Mouse (Mus musculus): ENCODE results near the gene Lrmp. TPM values are rescaled to one million over a fixed set of nuclear protein-coding genes. Genes with fewer than 3 reads are reported as not detected.
"Not testable (repeated sequence)": the region's sequence is repeated elsewhere in the genome, so short reads cannot be mapped to it uniquely, and the experiment has no call there.

Lrmp gene
- polyA plus RNA-seq, 1 experiment from 2014 or later, result 4.1 TPM

- H3K4me1 ChIP-seq (replicated peaks; ENCODE audit: control insufficient read depth, insufficient read depth, low read length), result peaks cover 5% of the 10 kb centered on the region
- peaks cover 13% of the 10 kb centered on the region for H3K27me3 ChIP-seq (ENCODE audit: control insufficient read depth, insufficient read depth, low read depth, low read length)
- WGBS, result 60% methylated on average over 8 of the region's 9 CpGs
- no peak overlapping the region for H3K27ac ChIP-seq (ENCODE audit: low read length)
- H3K9ac ChIP-seq (ENCODE audit: low read length), result no peak overlapping the region
- no peak overlapping the region for H3K4me2 ChIP-seq (ENCODE audit: low read depth, low read length)
- no peaks in the 10 kb centered on the region for H3K9me3 ChIP-seq (ENCODE audit: control insufficient read depth, low read length)
- ATAC-seq (ENCODE audit: low read depth), result no peak
- H3K36me3 ChIP-seq (ENCODE audit: control insufficient read depth, insufficient read depth, low read length), result no peaks in the 10 kb centered on the region
- no peak overlapping the region for H3K4me3 ChIP-seq (ENCODE audit: low read length)
These were observed 36.2 kb upstream of the Lrmp start for GRCm38 (mm10) chr6:145079087-145079759.

DNA sequence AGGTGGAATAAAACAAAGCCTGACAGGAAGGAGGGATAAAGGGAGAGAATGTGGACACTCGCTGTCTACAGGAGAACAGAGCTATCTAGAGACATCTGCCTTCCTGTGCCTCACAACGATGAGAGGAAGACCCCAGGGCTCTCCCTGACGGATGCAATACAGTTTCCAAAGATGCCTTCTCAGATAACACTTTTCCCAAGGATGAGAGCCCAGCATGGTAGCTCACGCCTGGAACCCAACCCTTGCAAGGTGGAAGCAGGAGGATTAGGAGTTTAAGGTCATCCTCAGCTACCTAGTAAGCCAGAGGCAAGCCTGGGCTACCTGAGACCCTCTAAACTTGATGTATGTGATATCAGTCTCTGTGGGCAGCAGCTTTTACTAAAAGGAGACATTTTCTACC, 33.7 kb upstream of the Lrmp start:
- H3K36me3 ChIP-seq (ENCODE audit: control insufficient read depth, insufficient read depth, low read length), result no peaks in the 10 kb centered on the region
- H3K27me3 ChIP-seq (ENCODE audit: control insufficient read depth, insufficient read depth, low read depth, low read length), result no peaks in the 10 kb centered on the region
- no peak for ATAC-seq (ENCODE audit: low read depth)
- no peak overlapping the region for H3K9ac ChIP-seq (ENCODE audit: low read length)
- WGBS, result 53% methylated on average over 4 of the region's 4 CpGs
- H3K4me3 ChIP-seq (ENCODE audit: low read length), result no peak overlapping the region
- no peaks in the 10 kb centered on the region for H3K9me3 ChIP-seq (ENCODE audit: control insufficient read depth, low read length)
- H3K27ac ChIP-seq (ENCODE audit: low read length), result no peak overlapping the region
- no peaks in the 10 kb centered on the region for H3K4me1 ChIP-seq (replicated peaks; ENCODE audit: control insufficient read depth, insufficient read depth, low read length)
- no peak overlapping the region for H3K4me2 ChIP-seq (ENCODE audit: low read depth, low read length)

GRCm38 (mm10) chr6:145084343-145085117, 30.9 kb upstream of the Lrmp start:
- H3K4me1 ChIP-seq (replicated peaks; ENCODE audit: control insufficient read depth, insufficient read depth, low read length), result no peaks in the 10 kb centered on the region
- H3K36me3 ChIP-seq (ENCODE audit: control insufficient read depth, insufficient read depth, low read length), result no peaks in the 10 kb centered on the region
- no peak overlapping the region for H3K9ac ChIP-seq (ENCODE audit: low read length)
- WGBS, result 92% methylated on average over 8 of the region's 8 CpGs
- H3K9me3 ChIP-seq (ENCODE audit: control insufficient read depth, low read length), result no peaks in the 10 kb centered on the region
- no peak overlapping the region for H3K27ac ChIP-seq (ENCODE audit: low read length)
- H3K4me2 ChIP-seq (ENCODE audit: low read depth, low read length), result no peak overlapping the region
- H3K27me3 ChIP-seq (ENCODE audit: control insufficient read depth, insufficient read depth, low read depth, low read length), result no peaks in the 10 kb centered on the region
- ATAC-seq (ENCODE audit: low read depth), result no peak
- H3K4me3 ChIP-seq (ENCODE audit: low read length), result no peak overlapping the region

GRCm38 (mm10) chr6:145088451-145089113, 26.9 kb upstream of the Lrmp start:
- ATAC-seq (ENCODE audit: low read depth), result no peak
- Histone ChIP-seq H3K36me3 (ENCODE audit: control insufficient read depth, insufficient read depth, low read length) (no peaks in the 10 kb centered on the region), H3K4me1 (replicated peaks; ENCODE audit: control insufficient read depth, insufficient read depth, low read length) (no peaks in the 10 kb centered on the region), H3K27ac (ENCODE audit: low read length) (no peak overlapping the region), H3K4me2 (ENCODE audit: low read depth, low read length) (no peak overlapping the region), H3K4me3 (ENCODE audit: low read length) (no peak overlapping the region), H3K9ac (ENCODE audit: low read length) (no peak overlapping the region), H3K9me3 (ENCODE audit: control insufficient read depth, low read length) (no peaks in the 10 kb centered on the region), H3K27me3 (ENCODE audit: control insufficient read depth, insufficient read depth, low read depth, low read length) (no peaks in the 10 kb centered on the region)
- 47% methylated on average over 4 of the region's 4 CpGs for WGBS

DNA sequence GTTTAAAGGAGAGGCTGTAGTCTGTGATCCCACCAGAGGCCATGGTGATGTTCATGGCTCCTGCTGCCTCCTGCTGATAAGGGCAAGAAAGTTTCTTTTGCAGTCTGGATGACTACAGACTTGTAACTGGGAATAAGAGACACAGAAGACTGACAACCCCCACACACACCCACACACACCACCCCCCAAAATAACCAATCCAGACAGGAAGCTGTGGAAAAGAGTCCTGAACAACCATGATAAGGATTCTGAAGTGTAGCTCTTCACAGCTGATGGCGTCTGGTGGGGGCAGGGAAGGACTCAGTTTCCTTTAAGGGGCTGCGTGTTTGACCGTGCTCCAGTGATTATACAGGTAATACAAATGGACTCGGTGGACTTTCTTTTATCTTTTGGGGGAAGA, 26.1 kb upstream of the Lrmp start:
- H3K4me1 ChIP-seq (replicated peaks; ENCODE audit: control insufficient read depth, insufficient read depth, low read length), result no peaks in the 10 kb centered on the region
- WGBS, result 39% methylated on average over 4 of the region's 4 CpGs
- no peak overlapping the region for H3K27ac ChIP-seq (ENCODE audit: low read length)
- H3K36me3 ChIP-seq (ENCODE audit: control insufficient read depth, insufficient read depth, low read length), result no peaks in the 10 kb centered on the region
- H3K9ac ChIP-seq (ENCODE audit: low read length), result no peak overlapping the region
- H3K4me2 ChIP-seq (ENCODE audit: low read depth, low read length), result no peak overlapping the region
- no peaks in the 10 kb centered on the region for H3K27me3 ChIP-seq (ENCODE audit: control insufficient read depth, insufficient read depth, low read depth, low read length)
- no peak overlapping the region for H3K4me3 ChIP-seq (ENCODE audit: low read length)
- no peaks in the 10 kb centered on the region for H3K9me3 ChIP-seq (ENCODE audit: control insufficient read depth, low read length)
- no peak for ATAC-seq (ENCODE audit: low read depth)

- no peak overlapping the region for H3K4me2 ChIP-seq (ENCODE audit: low read depth, low read length)
- no peak overlapping the region for H3K27ac ChIP-seq (ENCODE audit: low read length)
- 76% methylated on average over 6 of the region's 6 CpGs for WGBS
- no peaks in the 10 kb centered on the region for H3K9me3 ChIP-seq (ENCODE audit: control insufficient read depth, low read length)
- H3K9ac ChIP-seq (ENCODE audit: low read length), result no peak overlapping the region
- no peak for ATAC-seq (ENCODE audit: low read depth)
- no peak overlapping the region for H3K4me3 ChIP-seq (ENCODE audit: low read length)
- H3K36me3 ChIP-seq (ENCODE audit: control insufficient read depth, insufficient read depth, low read length), result no peaks in the 10 kb centered on the region
- no peaks in the 10 kb centered on the region for H3K4me1 ChIP-seq (replicated peaks; ENCODE audit: control insufficient read depth, insufficient read depth, low read length)
- no peaks in the 10 kb centered on the region for H3K27me3 ChIP-seq (ENCODE audit: control insufficient read depth, insufficient read depth, low read depth, low read length)
These were observed 25.1 kb upstream of the Lrmp start for GRCm38 (mm10) chr6:145090201-145090863.

GRCm38 (mm10) chr6:145090928-145091327, 24.5 kb upstream of the Lrmp start:
- Histone ChIP-seq H3K4me3 (ENCODE audit: low read length) (no peak overlapping the region), H3K4me2 (ENCODE audit: low read depth, low read length) (no peak overlapping the region), H3K36me3 (ENCODE audit: control insufficient read depth, insufficient read depth, low read length) (no peaks in the 10 kb centered on the region), H3K4me1 (replicated peaks; ENCODE audit: control insufficient read depth, insufficient read depth, low read length) (no peaks in the 10 kb centered on the region), H3K27ac (ENCODE audit: low read length) (no peak overlapping the region), H3K9ac (ENCODE audit: low read length) (no peak overlapping the region), H3K9me3 (ENCODE audit: control insufficient read depth, low read length) (no peaks in the 10 kb centered on the region), H3K27me3 (ENCODE audit: control insufficient read depth, insufficient read depth, low read depth, low read length) (no peaks in the 10 kb centered on the region)
- 66% methylated on average over 5 of the region's 5 CpGs for WGBS
- no peak for ATAC-seq (ENCODE audit: low read depth)

DNA sequence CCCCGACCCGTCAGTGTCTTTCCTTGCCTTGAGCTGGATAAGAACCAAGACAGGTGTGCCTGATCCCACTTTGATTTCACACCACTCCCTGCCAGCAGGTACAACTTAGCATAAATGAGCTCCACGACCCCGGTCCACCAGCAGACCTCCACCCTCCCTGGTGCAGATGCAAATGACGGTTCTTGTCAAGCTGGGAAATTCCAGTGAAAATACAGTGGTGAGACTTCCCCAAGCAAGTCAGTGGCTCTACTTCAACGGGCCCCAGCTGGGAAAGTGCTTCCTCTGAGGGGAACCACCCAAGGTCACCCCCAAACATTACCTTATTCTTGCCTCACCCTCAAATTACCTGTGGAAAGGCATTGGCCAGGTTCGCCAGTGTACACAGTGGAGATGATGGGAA, 23.5 kb upstream of the Lrmp start:
- Histone ChIP-seq H3K36me3 (ENCODE audit: control insufficient read depth, insufficient read depth, low read length) (no peaks in the 10 kb centered on the region), H3K4me1 (replicated peaks; ENCODE audit: control insufficient read depth, insufficient read depth, low read length) (no peaks in the 10 kb centered on the region), H3K4me2 (ENCODE audit: low read depth, low read length) (no peak overlapping the region), H3K9me3 (ENCODE audit: control insufficient read depth, low read length) (no peaks in the 10 kb centered on the region), H3K27me3 (ENCODE audit: control insufficient read depth, insufficient read depth, low read depth, low read length) (no peaks in the 10 kb centered on the region), H3K27ac (ENCODE audit: low read length) (no peak overlapping the region), H3K4me3 (ENCODE audit: low read length) (no peak overlapping the region), H3K9ac (ENCODE audit: low read length) (no peak overlapping the region)
- WGBS, result 73% methylated on average over 7 of the region's 7 CpGs
- no peak for ATAC-seq (ENCODE audit: low read depth)

DNA sequence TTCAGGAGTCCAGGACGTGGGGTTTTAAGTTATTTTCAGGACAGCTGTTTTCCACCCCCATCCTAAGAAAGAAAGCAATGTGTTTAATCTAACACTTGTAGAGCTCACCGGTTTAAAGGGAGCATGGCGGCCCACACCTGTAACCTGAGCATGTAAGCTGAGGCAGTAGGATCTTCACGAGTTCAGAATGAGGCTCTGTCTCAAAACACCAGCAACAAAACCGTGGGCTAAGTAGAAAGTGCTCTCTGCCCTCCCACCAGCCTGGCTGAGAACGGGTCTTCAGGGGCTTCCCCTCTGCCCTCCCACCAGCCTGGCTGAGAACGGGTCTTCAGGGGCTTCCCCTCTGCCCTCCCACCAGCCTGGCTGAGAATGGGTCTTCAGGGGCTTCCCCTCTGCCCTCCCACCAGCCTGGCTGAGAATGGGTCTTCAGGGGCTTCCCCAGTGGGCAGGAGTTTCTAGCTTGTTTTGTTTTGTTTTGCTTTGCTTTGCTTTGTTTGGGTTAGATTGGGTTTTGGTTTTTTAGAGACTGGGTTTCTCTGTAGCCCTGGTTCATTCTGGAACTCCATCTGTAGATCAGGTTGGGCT, 22.3 kb upstream of the Lrmp start:
- H3K9ac ChIP-seq (ENCODE audit: low read length); H3K9me3 ChIP-seq (ENCODE audit: control insufficient read depth, low read length); ATAC-seq (ENCODE audit: low read depth); H3K27me3 ChIP-seq (ENCODE audit: control insufficient read depth, insufficient read depth, low read depth, low read length); H3K4me2 ChIP-seq (ENCODE audit: low read depth, low read length); H3K27ac ChIP-seq (ENCODE audit: low read length); H3K36me3 ChIP-seq (ENCODE audit: control insufficient read depth, insufficient read depth, low read length); H3K4me1 ChIP-seq (replicated peaks; ENCODE audit: control insufficient read depth, insufficient read depth, low read length); H3K4me3 ChIP-seq (ENCODE audit: low read length): not testable (repeated sequence)
- WGBS, result 43% methylated on average over 7 of the region's 7 CpGs

All from lung, embryonic 16.5 days (tissue).